Mouse (Mus musculus) kidney, postnatal 0 days (tissue): Measurements from ENCODE around the gene Mitf. TPM values are rescaled to one million over a fixed set of nuclear protein-coding genes. Genes with fewer than 3 reads are reported as not detected.

Source experiments
- ATAC-seq: fragments of 200-750 bp; cut with Nextera tagmentation; replicated peaks from 2 replicates; pipeline ENCODE4 v1.8.0; 2017; ENCODE audit warnings: low read depth, moderate number of reproducible peaks, moderate TSS enrichment, moderate library complexity; ENCODE audit not compliant: low FRiP score
- DNase-seq: peaks from one replicate; pipeline ENCODE4 v3.0.0-alpha.2; 2016; ENCODE audit warnings: low spot score
- H3K27ac ChIP-seq: fragments of 300-500 bp; sonication (generic); 2 replicates; pipeline ENCODE4 v1.5.1; 2014; ENCODE audit warnings: mild to moderate bottlenecking
- H3K27me3 ChIP-seq: fragments of 300-500 bp; sonication (generic); 2 replicates; pipeline ENCODE4 v1.6.1; 2014; ENCODE audit warnings: low read length, mixed read lengths; ENCODE audit not compliant: insufficient read depth
- H3K36me3 ChIP-seq: fragments of 300-500 bp; sonication (generic); 2 replicates; pipeline ENCODE4 v1.6.1; 2014; ENCODE audit warnings: low read length, mixed read lengths; ENCODE audit not compliant: insufficient read depth
- H3K4me1 ChIP-seq: fragments of 300-500 bp; sonication (generic); replicated peaks from 2 replicates; pipeline ENCODE4 v1.6.1; 2014; ENCODE audit warnings: antibody characterized with exemption, low read length, mixed read lengths; ENCODE audit not compliant: insufficient read depth
- H3K4me2 ChIP-seq: fragments of 300-500 bp; sonication (generic); 2 replicates; pipeline ENCODE4 v1.6.1; 2014; ENCODE audit warnings: mild to moderate bottlenecking, low read length, moderate library complexity, mixed read lengths
- H3K4me3 ChIP-seq: fragments of 300-500 bp; sonication (generic); replicated peaks from 2 replicates; pipeline ENCODE4 v1.5.1; 2014; ENCODE audit warnings: low read depth, low read length
- H3K9ac ChIP-seq: fragments of 300-500 bp; sonication (generic); 2 replicates; pipeline ENCODE4 v1.6.1; 2014; ENCODE audit warnings: low read depth, low read length
- H3K9me3 ChIP-seq: fragments of 300-500 bp; sonication (generic); replicated peaks from 2 replicates; pipeline ENCODE4 v1.6.1; 2016; ENCODE audit warnings: low read length, inconsistent platforms, mixed read lengths
- CTCF ChIP-seq: IDR thresholded peaks from 2 replicates; pipeline ENCODE4 v1.5.1; 2016; ENCODE audit warnings: antibody characterized with exemption, low read depth, mild to moderate bottlenecking, moderate library complexity
- WGBS: fragments of 180-500 bp; shearing (Covaris S2); extraction: QIAGEN DNeasy Blood & Tissue Kit; methylation state at CpG from one replicate; pipeline ENCODE4 v1.1.7; 2014; 5-methylcytosine and 5-hydroxymethylcytosine counted together
- polyA plus RNA-seq: library from polyadenylated mRNA; unstranded; fragments of >200 nt; fragmentation: Nextera tagmentation; extraction: Ambion mirVana; gene quantifications from 2 replicates; pipeline ENCODE4 v1.2.1, GENCODE M21; 2015

Gene Mitf
- polyA plus RNA-seq, 1 experiment from 2014 or later, result 6.8 TPM

- no peak overlapping the region for H3K9ac ChIP-seq
- H3K27me3 ChIP-seq, result no peaks in the 10 kb centered on the region
- DNase-seq (peak; percentile 48), ATAC-seq (peak; percentile 66; the same call in 1 of the 2 replicates)
- peaks cover 4% of the 10 kb centered on the region; the same call in 1 of the 2 replicates for H3K4me1 ChIP-seq
- TF ChIP-seq CTCF, result no peak
- H3K36me3 ChIP-seq, result no peaks in the 10 kb centered on the region
- H3K4me2 ChIP-seq, result no peak overlapping the region
- H3K27ac ChIP-seq, result no peak overlapping the region
- no peaks in the 10 kb centered on the region for H3K9me3 ChIP-seq
- H3K4me3 ChIP-seq, result no peak overlapping the region
- 53% methylated on average over 3 of the region's 3 CpGs for WGBS
These were observed 81.7 kb downstream of the Mitf start for GRCm38 (mm10) chr6:97888596-97888995.

DNA sequence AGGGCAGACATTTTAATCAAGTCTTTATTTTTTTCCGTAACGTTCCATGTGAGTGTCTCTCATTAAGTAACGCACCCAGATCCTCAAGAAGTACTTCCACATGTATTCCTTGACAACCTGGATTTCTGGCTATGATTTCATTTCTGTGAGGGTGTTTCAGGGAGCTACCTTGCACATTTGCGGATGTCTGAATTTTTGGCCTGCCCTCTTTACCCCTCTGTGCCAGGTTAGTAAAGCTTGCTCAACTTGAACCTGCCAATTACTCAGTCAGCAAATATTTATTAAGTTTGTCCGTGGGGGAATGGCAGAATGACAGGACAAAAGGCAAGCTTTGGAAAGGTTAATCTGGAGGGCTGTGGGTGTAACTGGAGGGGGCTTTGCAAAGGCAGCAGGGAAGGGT lies 86.7 kb downstream of the Mitf start:
- no peaks in the 10 kb centered on the region for H3K27me3 ChIP-seq
- H3K36me3 ChIP-seq, result no peaks in the 10 kb centered on the region
- no peak overlapping the region for H3K27ac ChIP-seq
- H3K4me3 ChIP-seq, result no peak overlapping the region
- DNase-seq, result no peak
- H3K9ac ChIP-seq, result no peak overlapping the region
- no peaks in the 10 kb centered on the region for H3K4me1 ChIP-seq
- no peak for TF ChIP-seq CTCF
- ATAC-seq, result no peak
- H3K4me2 ChIP-seq, result no peak overlapping the region
- no peaks in the 10 kb centered on the region for H3K9me3 ChIP-seq
- 68% methylated on average over 5 of the region's 5 CpGs for WGBS

GRCm38 (mm10) chr6:97897191-97897590 lies 90.3 kb downstream of the Mitf start:
- no peaks in the 10 kb centered on the region for H3K9me3 ChIP-seq
- WGBS, result 76% methylated on average over 6 of the region's 6 CpGs
- H3K27ac ChIP-seq, result no peak overlapping the region
- ATAC-seq (no peak), DNase-seq (no peak)
- no peaks in the 10 kb centered on the region for H3K4me1 ChIP-seq
- no peak overlapping the region for H3K4me3 ChIP-seq
- TF ChIP-seq CTCF, result no peak
- no peaks in the 10 kb centered on the region for H3K36me3 ChIP-seq
- H3K9ac ChIP-seq, result no peak overlapping the region
- no peak overlapping the region for H3K4me2 ChIP-seq
- no peaks in the 10 kb centered on the region for H3K27me3 ChIP-seq

DNA sequence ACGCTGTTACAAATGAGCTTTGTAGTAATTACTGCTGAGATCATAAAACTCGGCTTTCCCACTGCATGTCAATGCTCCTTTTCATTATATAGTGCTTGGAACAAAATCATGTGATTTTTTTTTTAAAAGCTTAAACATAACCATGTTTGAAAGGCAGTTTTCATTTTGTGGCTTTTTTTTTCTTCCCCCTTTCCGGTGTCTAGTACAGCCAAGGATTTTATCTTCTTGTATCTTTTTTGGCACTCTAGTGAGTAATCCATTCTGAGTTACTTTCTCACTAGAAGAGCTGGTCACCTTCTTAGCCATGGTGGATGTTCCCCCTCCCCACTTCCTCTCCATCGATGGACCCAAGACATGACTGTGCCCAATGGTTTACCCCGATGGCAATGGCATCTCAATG lies 91.2 kb downstream of the Mitf start:
- Histone ChIP-seq H3K4me1 (no peaks in the 10 kb centered on the region), H3K36me3 (no peaks in the 10 kb centered on the region), H3K4me2 (no peak overlapping the region), H3K9me3 (no peaks in the 10 kb centered on the region), H3K9ac (no peak overlapping the region), H3K27me3 (no peaks in the 10 kb centered on the region), H3K4me3 (no peak overlapping the region), H3K27ac (no peak overlapping the region)
- WGBS, result 58% methylated on average over 5 of the region's 5 CpGs
- no peak for ATAC-seq
- DNase-seq, result no peak
- TF ChIP-seq CTCF, result no peak

DNA sequence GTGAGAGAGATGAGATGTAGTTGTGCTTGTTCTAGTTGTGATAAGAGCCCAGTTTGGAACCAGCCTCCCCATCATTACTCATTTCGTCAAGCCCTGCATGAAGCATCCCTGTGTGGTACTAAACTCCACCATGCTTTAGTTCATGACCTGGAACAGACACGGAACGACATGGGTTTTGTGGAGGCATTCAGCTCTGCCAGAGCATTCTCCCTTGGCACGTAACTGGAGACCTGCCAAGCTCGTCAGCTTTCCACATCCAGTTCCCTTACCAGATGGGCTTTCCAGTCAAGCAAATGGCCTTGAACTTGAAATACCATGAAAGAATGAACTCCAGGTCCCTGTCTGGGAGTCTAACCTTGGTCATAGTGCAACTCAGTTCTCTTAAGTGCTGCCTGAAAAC lies 94.7 kb downstream of the Mitf start:
- H3K27ac ChIP-seq, result no peak overlapping the region
- H3K4me2 ChIP-seq, result no peak overlapping the region
- ATAC-seq (no peak), DNase-seq (no peak)
- TF ChIP-seq CTCF, result no peak
- H3K4me1 ChIP-seq, result no peaks in the 10 kb centered on the region
- H3K9ac ChIP-seq, result no peak overlapping the region
- 54% methylated on average over 5 of the region's 5 CpGs for WGBS
- no peak overlapping the region for H3K4me3 ChIP-seq
- H3K9me3 ChIP-seq, result no peaks in the 10 kb centered on the region
- no peaks in the 10 kb centered on the region for H3K27me3 ChIP-seq
- H3K36me3 ChIP-seq, result no peaks in the 10 kb centered on the region

- no peak for DNase-seq
These were observed 95.4 kb downstream of the Mitf start for GRCm38 (mm10) chr6:97902205-97902604.

DNA sequence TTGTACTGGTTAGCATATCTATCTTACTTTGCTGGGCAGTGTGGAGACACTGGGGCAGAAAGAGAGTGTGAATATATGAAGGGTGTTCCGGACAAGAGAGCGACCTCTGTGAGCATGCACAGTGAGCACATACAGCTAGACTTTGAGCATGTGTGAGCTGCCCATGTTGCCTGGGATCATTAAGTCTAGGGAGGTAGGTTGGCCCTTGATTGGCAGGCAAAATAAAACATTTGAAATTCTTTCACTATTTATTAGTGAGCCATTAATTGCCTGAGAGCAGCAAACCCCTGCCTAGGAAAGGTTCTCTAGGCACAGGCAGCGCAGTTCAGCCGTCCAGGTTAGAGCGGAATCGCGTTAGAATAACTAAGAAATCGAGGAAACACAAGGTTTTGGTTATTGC lies 107.9 kb downstream of the Mitf start:
- no peaks in the 10 kb centered on the region for H3K36me3 ChIP-seq
- H3K4me1 ChIP-seq, result peaks cover 29% of the 10 kb centered on the region; the same call in 1 of the 2 replicates
- peak; percentile 51 for DNase-seq
- H3K4me2 ChIP-seq, result no peak overlapping the region
- H3K27ac ChIP-seq, result peak overlapping the region; percentile 79
- peak; percentile 84 for ATAC-seq
- no peak for TF ChIP-seq CTCF
- no peaks in the 10 kb centered on the region for H3K9me3 ChIP-seq
- H3K4me3 ChIP-seq, result no peak overlapping the region
- H3K27me3 ChIP-seq, result no peaks in the 10 kb centered on the region
- H3K9ac ChIP-seq, result no peak overlapping the region
- 63% methylated on average over 8 of the region's 8 CpGs for WGBS

More at GRCm38 (mm10) chr6:97902205-97902604, 95.4 kb downstream of the Mitf start:
- no peaks in the 10 kb centered on the region for H3K9me3 ChIP-seq
- H3K27ac ChIP-seq, result no peak overlapping the region
- H3K36me3 ChIP-seq, result no peaks in the 10 kb centered on the region
- ATAC-seq, result no peak
- H3K9ac ChIP-seq, result no peak overlapping the region
- no peak overlapping the region for H3K4me2 ChIP-seq
- H3K27me3 ChIP-seq, result no peaks in the 10 kb centered on the region
- no peaks in the 10 kb centered on the region for H3K4me1 ChIP-seq
- H3K4me3 ChIP-seq, result no peak overlapping the region
- no peak for TF ChIP-seq CTCF
- 89% methylated on average over 1 of the region's 1 CpGs for WGBS
